In the genomic region with DNA sequence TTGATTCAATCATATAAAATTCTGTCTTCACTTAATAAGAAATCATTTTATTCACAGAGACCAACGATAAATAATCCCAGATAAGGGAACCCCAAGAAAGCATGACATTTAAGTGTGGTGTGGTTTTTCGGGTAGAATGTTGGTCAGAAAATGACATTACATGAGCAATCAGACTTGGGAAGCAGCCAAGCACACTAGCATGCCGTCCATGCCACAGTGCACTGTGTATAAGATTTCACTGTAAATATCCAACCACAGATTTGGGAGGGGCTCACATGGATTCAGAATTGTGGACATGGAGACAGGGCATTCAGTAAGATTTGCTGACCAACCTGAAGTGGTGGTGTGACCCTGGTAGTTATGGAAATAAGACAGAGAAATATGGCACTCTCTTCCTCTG, we compare ENCODE assay signal across 27 mouse cellular contexts.
"Had no signal": no experiment of that assay in that cellular context is flagged by ENCODE, and none has a peak within 500 bp of the region (broad histone marks: within the 10 kb centered on the region; RNA-seq: fewer than 3 reads in every experiment).

No protein-coding gene starts in this region.

- H3K27ac ChIP-seq: gastrocnemius, adult 2 months; heart, embryonic 10.5 days; hindbrain, embryonic 10.5 days; hindbrain, embryonic 12.5 days; hindbrain, embryonic 14.5 days; intestine, embryonic 15.5 days; layer of hippocampus, adult 2 months; left cerebral cortex, adult 2 months; limb, embryonic 12.5 days; liver, embryonic 13.5 days had no signal

- H3K4me3 ChIP-seq: gastrocnemius, adult 2 months; heart, embryonic 10.5 days; heart, embryonic 12.5 days; hindbrain, embryonic 10.5 days; hindbrain, embryonic 12.5 days; intestine, embryonic 15.5 days; layer of hippocampus, adult 2 months; left cerebral cortex, adult 2 months; limb, embryonic 12.5 days; liver, embryonic 13.5 days had no signal

- H3K4me1 ChIP-seq: heart, embryonic 10.5 days; heart, embryonic 12.5 days; hindbrain, embryonic 10.5 days; hindbrain, embryonic 12.5 days; intestine, embryonic 15.5 days; limb, embryonic 12.5 days; liver, embryonic 13.5 days had no signal

- H3K27me3 ChIP-seq: heart, embryonic 12.5 days; hindbrain, embryonic 12.5 days; intestine, embryonic 15.5 days; limb, embryonic 12.5 days; liver, embryonic 13.5 days had no signal

- H3K4me2 ChIP-seq: heart, embryonic 12.5 days; hindbrain, embryonic 12.5 days; hindbrain, embryonic 14.5 days; intestine, embryonic 15.5 days; limb, embryonic 12.5 days; liver, embryonic 11.5 days; liver, embryonic 13.5 days had no signal

- DNase-seq: gastrocnemius, adult 2 months; gastrocnemius, postnatal 10 days; gastrocnemius, postnatal 25 days; heart, adult 18-20 months; heart, postnatal 10 days; heart, postnatal 4 days; kidney, adult 18-20 months; kidney, adult 8-10 months; kidney, postnatal 10 days; kidney, postnatal 25 days; kidney, postnatal 4 days; left cerebral cortex, postnatal 4 days; liver; liver, embryonic 13.5 days had no signal

- H3K9ac ChIP-seq: heart, embryonic 12.5 days; hindbrain, embryonic 12.5 days; hindbrain, embryonic 14.5 days; intestine, embryonic 15.5 days; limb, embryonic 12.5 days; liver, embryonic 13.5 days had no signal

- H3K36me3 ChIP-seq: heart, embryonic 10.5 days; heart, embryonic 12.5 days; hindbrain, embryonic 10.5 days; hindbrain, embryonic 12.5 days; intestine, embryonic 15.5 days; limb, embryonic 12.5 days; liver, embryonic 13.5 days had no signal

- H3K9me3 ChIP-seq: heart, embryonic 10.5 days; heart, embryonic 12.5 days; hindbrain, embryonic 10.5 days; hindbrain, embryonic 12.5 days; intestine, embryonic 15.5 days; limb, embryonic 12.5 days; liver, embryonic 13.5 days had no signal

- ATAC-seq: hindbrain, embryonic 16.5 days; inflammation-experienced regulatory T-cells, adult 6 months; intestine, embryonic 15.5 days; intestine, postnatal 0 days had no signal
